Mouse (Mus musculus): ENCODE results near the gene Por.

Gene Por

DNA sequence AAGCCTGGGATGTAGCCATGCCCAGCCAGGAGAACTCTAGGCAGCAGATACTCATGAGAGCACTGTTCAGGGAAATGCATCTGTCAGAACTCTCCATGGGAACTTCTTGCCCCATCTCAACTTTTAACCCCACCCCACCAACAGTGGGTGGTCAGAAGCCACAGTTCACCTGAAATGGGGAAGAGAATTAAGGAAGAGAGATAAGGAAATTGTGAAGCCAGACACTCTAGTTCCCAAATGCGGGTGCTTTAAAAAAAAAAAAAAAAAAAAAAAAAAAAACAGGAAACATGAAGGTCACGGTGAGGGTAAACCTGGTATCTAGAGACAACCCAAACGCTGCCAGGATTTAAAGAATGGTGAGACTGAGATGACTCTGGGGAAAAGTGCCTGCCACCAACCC, 102.7 kb downstream of the Por start:
- WGBS, result 63% methylated on average over 3 of the region's 3 CpGs

DNA sequence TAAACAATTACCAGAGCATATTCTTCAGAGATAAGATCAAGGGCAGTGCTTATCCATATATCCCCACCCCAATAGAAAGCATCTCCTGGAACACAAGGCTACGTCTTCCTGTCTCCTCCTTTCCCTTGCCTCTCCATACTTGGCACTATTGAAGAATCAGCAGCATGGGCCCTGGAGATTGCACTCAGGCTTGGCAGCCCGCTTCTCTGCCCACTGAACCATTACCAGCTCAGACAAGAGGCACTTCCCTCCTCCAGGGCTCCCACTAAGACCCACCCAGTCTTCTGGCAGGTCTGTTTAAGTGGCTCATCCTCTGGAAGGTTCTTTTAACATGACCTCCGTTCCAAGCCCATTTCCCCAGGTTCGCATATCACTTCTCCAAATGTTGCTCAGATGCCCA, 106.7 kb downstream of the Por start:
- 92% methylated on average over 4 of the region's 4 CpGs for WGBS

DNA sequence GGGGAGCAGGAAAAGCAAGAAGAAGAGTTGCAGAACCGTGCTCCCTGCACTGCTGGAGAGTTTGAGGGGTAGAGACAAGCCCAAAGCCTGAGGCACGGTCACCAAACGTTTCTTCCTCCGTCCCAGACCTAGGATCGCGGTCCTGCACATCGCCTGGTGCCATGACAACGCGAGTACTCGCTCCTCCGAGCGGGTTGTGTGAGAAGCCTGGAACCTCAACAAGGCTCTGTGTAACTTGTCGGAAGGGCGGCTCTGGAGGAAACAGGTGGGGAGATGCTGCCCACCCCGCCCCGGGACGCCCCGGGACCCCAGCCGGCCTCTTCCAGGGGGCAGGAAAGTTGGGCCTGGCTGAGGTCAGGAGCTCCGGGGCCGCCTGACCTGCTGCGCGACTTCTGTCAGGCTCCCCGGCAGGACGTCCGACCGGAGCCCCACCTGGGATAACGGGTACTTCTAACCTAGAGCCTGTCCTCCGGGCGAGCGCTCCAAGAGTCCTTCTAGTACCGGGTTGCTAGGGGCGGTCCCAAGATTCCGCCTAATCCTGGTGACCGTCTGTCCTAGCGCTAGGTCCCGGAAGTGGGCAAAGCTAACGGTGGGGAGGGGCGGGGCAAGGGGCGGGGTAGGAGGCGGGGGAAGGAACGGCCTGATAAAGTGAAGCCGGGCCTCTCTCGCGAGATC, 108.1 kb downstream of the Por start, which contains the start of gene Styxl1:
TSS of gene Styxl1 (minus strand) at position 590 of the 675 bp plus-strand sequence.
- WGBS, result under 1% methylated on average over 45 of the region's 45 CpGs

DNA sequence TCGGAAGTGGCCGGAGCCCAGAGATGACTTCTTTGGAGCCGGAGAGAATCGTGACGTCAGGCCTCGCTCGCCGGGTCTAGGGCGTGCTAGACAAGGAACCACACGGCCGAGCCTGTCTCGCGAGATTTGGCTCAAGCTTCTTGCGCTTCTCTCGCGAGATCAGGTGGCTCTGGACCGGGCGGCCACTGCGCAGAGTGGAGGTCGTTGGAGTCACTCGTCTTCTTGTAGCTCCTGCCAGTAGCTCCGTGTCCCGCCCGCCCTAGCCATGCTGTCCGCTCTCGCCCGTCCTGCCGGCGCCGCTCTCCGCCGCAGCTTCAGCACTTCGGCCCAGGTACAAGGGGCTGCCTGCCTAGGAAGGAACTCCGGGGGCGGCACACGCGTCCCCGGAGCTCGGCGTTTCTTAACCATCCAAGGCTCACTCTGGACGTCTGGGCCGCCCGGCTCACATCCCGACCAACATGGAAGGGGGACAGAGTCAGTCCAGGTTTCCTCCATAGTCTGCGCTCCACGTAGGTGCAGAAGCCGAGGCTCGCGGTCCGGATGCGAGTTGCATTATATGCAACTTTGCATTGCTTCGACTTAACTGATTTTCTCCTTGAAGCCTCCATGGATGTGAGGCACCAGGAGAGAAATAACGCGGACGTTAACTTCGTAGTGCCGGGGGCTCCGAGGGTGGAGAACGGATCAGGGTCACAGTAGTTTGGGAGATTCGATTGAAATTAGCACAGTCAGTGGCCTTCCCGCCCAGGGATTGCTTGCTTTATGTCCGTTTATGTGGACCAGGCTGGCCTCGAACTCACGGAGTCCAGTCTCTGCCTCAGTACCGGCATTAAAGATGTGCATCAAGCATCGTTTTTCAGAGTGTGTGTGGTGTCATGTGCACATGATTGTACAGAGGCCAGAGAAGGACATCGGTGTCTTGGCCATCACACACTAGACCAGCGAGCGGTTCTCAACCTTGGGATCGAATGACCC, 108.9 kb downstream of the Por start, which contains the start of gene Mdh2:
TSS of gene Mdh2 (plus strand) at position 10 of the 975 bp plus-strand sequence.
- 1% methylated on average over 70 of the region's 70 CpGs for WGBS

DNA sequence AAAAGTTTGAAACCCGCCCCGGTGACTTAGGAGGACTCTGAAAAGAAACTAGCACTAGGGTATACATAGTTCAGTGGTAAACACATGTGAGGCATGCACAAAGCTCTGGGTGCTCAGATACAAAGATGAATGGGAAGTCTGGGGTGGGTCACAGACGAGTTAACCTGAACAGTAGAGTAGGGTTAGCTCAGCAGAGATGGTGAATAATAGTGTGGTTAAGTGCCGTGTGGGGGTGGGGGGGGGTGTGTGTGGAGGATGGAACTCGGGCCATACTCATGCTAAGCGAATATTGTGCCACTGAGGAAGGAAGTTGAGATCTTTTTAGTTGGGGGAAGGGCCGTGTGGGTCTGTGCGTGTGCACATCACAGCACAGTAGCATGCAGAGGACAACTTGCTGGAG, 110.5 kb downstream of the Por start:
- 68% methylated on average over 8 of the region's 8 CpGs for WGBS

DNA sequence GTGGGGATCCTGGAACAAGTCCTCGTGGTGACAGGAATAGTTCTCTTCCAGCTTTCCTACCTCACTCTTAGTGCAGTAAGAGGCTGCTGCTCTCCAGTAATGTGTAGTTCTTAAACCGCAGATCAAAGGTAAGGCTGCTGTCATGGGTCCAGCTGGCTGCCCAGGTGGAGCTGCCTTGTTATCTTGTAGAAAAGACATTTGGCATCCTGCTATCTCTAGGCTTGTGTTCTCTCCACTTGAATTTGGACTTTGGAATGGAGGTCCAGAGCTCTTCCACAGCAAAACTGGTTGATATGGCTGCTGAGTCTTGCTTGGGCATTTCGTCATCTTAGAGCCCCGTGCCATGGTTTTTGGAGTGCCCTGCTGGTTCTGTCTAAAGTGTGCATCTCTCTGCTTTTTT, 113.1 kb downstream of the Por start:
- WGBS, result 64% methylated on average over 4 of the region's 4 CpGs
